Mouse (Mus musculus): ENCODE data around the gene Arpp21. TPM values are rescaled to one million over a fixed set of nuclear protein-coding genes. Genes with fewer than 3 reads are reported as not detected.

The Arpp21 gene
- total RNA-seq, 2 experiments from 2014 or later = 242 to 245 TPM

- no peak for TF ChIP-seq CTCF (conservative IDR thresholded peaks at IDR 0.05)
- Histone ChIP-seq H3K27ac (no peak overlapping the region), H3K4me3 (no peak overlapping the region)
- no peak for DNase-seq (ENCODE audit: low spot score in 2 of 2)
Measured at GRCm38 (mm10) chr9:112153972-112154371, 81.8 kb downstream of the Arpp21 start.

GRCm38 (mm10) chr9:112152762-112153161, 83.0 kb downstream of the Arpp21 start:
- H3K27ac ChIP-seq = no peak overlapping the region
- TF ChIP-seq CTCF (conservative IDR thresholded peaks at IDR 0.05) = no peak
- DNase-seq (ENCODE audit: low spot score in 2 of 2) = no peak

GRCm38 (mm10) chr9:112151177-112151576, 84.6 kb downstream of the Arpp21 start:
- DNase-seq (ENCODE audit: low spot score in 2 of 2) = no peak
- H3K27ac ChIP-seq = no peak overlapping the region
- TF ChIP-seq CTCF (conservative IDR thresholded peaks at IDR 0.05) = no peak
- no peak overlapping the region for H3K4me3 ChIP-seq

More at GRCm38 (mm10) chr9:112152762-112153161, 83.0 kb downstream of the Arpp21 start:
- H3K4me3 ChIP-seq = no peak overlapping the region

- Histone ChIP-seq H3K27ac (no peak overlapping the region), H3K4me3 (no peak overlapping the region)
- no peak for TF ChIP-seq CTCF (conservative IDR thresholded peaks at IDR 0.05)
- no peak for DNase-seq (ENCODE audit: low spot score in 2 of 2)
Measured at GRCm38 (mm10) chr9:112140658-112141057, 95.1 kb downstream of the Arpp21 start.

GRCm38 (mm10) chr9:112137820-112138219, 97.9 kb downstream of the Arpp21 start:
- Histone ChIP-seq H3K27ac (no peak overlapping the region; the same call in 1 of the 2 replicates), H3K4me3 (no peak overlapping the region)
- DNase-seq (ENCODE audit: low spot score in 2 of 2) = no peak
- no peak for TF ChIP-seq CTCF (conservative IDR thresholded peaks at IDR 0.05)

- Histone ChIP-seq H3K27ac (peak overlapping the region; percentile 68), H3K4me3 (no peak overlapping the region)
- peak; percentile 68 for DNase-seq (ENCODE audit: low spot score in 2 of 2)
- no peak for TF ChIP-seq CTCF (conservative IDR thresholded peaks at IDR 0.05)
Measured at GRCm38 (mm10) chr9:112130812-112131211, 104.9 kb downstream of the Arpp21 start.

GRCm38 (mm10) chr9:112124667-112125066, 111.1 kb downstream of the Arpp21 start:
- TF ChIP-seq CTCF (conservative IDR thresholded peaks at IDR 0.05) = no peak
- Histone ChIP-seq H3K27ac (peak overlapping the region; percentile 64), H3K4me3 (no peak overlapping the region)
- DNase-seq (ENCODE audit: low spot score in 2 of 2) = no peak

GRCm38 (mm10) chr9:112124184-112124583, 111.6 kb downstream of the Arpp21 start:
- no peak overlapping the region for H3K4me3 ChIP-seq
- peak overlapping the region; percentile 64 for H3K27ac ChIP-seq
- DNase-seq (ENCODE audit: low spot score in 2 of 2) = no peak
- TF ChIP-seq CTCF (conservative IDR thresholded peaks at IDR 0.05) = no peak

GRCm38 (mm10) chr9:112123421-112123828, 112.3 kb downstream of the Arpp21 start:
- H3K4me3 ChIP-seq = no peak overlapping the region
- no peak for DNase-seq (ENCODE audit: low spot score in 2 of 2)
- no peak for TF ChIP-seq CTCF (conservative IDR thresholded peaks at IDR 0.05)
- H3K27ac ChIP-seq = peak overlapping the region; percentile 85

GRCm38 (mm10) chr9:112119535-112119934, 116.2 kb downstream of the Arpp21 start:
- DNase-seq (ENCODE audit: low spot score in 2 of 2) = no peak
- TF ChIP-seq CTCF (conservative IDR thresholded peaks at IDR 0.05) = no peak
- H3K27ac ChIP-seq = peak overlapping the region; percentile 94
- H3K4me3 ChIP-seq = no peak overlapping the region

GRCm38 (mm10) chr9:112119106-112119433, 116.7 kb downstream of the Arpp21 start:
- Histone ChIP-seq H3K27ac (peak overlapping the region; percentile 94), H3K4me3 (no peak overlapping the region)
- DNase-seq (ENCODE audit: low spot score in 2 of 2) = no peak
- no peak for TF ChIP-seq CTCF (conservative IDR thresholded peaks at IDR 0.05)

- TF ChIP-seq CTCF (conservative IDR thresholded peaks at IDR 0.05) = no peak
- H3K27ac ChIP-seq = peak overlapping the region; percentile 94
- H3K4me3 ChIP-seq = peak overlapping the region; percentile 12; the same call in 1 of the 2 replicates
- peak; percentile 48 to 53 for DNase-seq (ENCODE audit: low spot score in 2 of 2)
Measured at GRCm38 (mm10) chr9:112118411-112119105, 117.2 kb downstream of the Arpp21 start.

GRCm38 (mm10) chr9:112117632-112118410, 117.9 kb downstream of the Arpp21 start:
- peak overlapping the region; percentile 94 for H3K27ac ChIP-seq
- DNase-seq (ENCODE audit: low spot score in 2 of 2) = no peak
- H3K4me3 ChIP-seq = peak overlapping the region; percentile 12; the same call in 1 of the 2 replicates
- no peak for TF ChIP-seq CTCF (conservative IDR thresholded peaks at IDR 0.05)

All from layer of hippocampus, adult 2 months (tissue).